8 mouse cellular contexts compared by ENCODE assay signal in genomic region chr11:63412364-63412991, GRCm38 (mm10).
DNase-seq lines count a peak whose midpoint lies in the region; ATAC-seq and TF ChIP-seq lines count a peak whose summit lies in the region.
"Had no signal": no experiment of that assay in that cellular context is flagged by ENCODE, and none has a peak within 500 bp of the region (broad histone marks: within the 10 kb centered on the region; RNA-seq: fewer than 3 reads in every experiment).

No protein-coding gene starts in this region.

- H3K9ac ChIP-seq in lung, embryonic 16.5 days (ENCODE audit: low read length), result peak overlapping the region; percentile 23; the same call in 1 of the 2 replicates
- H3K9ac ChIP-seq in forebrain, embryonic 15.5 days (replicated peaks), result peak overlapping the region; percentile 26; the same call in 1 of the 2 replicates
- no peak overlapping the region for H3K9ac ChIP-seq in liver, embryonic 14.5 days (replicated peaks)

- TF ChIP-seq CTCF in liver, embryonic 14.5 days (IDR thresholded peaks at IDR 0.05; ENCODE audit: low read depth), result no peak

- H3K9me3 ChIP-seq in lung, embryonic 16.5 days (ENCODE audit: control insufficient read depth, low read length), result no peaks in the 10 kb centered on the region
- H3K9me3 ChIP-seq in forebrain, embryonic 15.5 days, result no peaks in the 10 kb centered on the region
- no peaks in the 10 kb centered on the region for H3K9me3 ChIP-seq in liver, embryonic 14.5 days (ENCODE audit: control insufficient read depth, low read length)

- peak overlapping the region; percentile 64 for H3K4me2 ChIP-seq in lung, embryonic 16.5 days (ENCODE audit: low read depth, low read length)
- H3K4me2 ChIP-seq in forebrain, embryonic 15.5 days (replicated peaks), result peak overlapping the region; percentile 41
- H3K4me2 ChIP-seq in liver, embryonic 14.5 days (ENCODE audit: low read depth), result peak overlapping the region; percentile 33; the same call in 1 of the 2 replicates

- H3K4me1 ChIP-seq in lung, embryonic 16.5 days (replicated peaks; ENCODE audit: control insufficient read depth, insufficient read depth, low read length), result peaks cover 11% of the 10 kb centered on the region
- peaks cover 12% of the 10 kb centered on the region for H3K4me1 ChIP-seq in forebrain, embryonic 15.5 days
- H3K4me1 ChIP-seq in liver, embryonic 14.5 days (replicated peaks; ENCODE audit: control insufficient read depth in 2 of 2, insufficient read depth in 2 of 2, low read length in 1 of 2), result peaks cover 0 to 3% of the 10 kb centered on the region in 2 experiments; a peak in 1 of 4 replicates

- peaks cover 36% of the 10 kb centered on the region for H3K27me3 ChIP-seq in lung, embryonic 16.5 days (ENCODE audit: control insufficient read depth, insufficient read depth, low read depth, low read length)
- peaks cover 31% of the 10 kb centered on the region; the same call in 1 of the 2 replicates for H3K27me3 ChIP-seq in forebrain, embryonic 15.5 days
- H3K27me3 ChIP-seq in liver, embryonic 14.5 days (ENCODE audit: control insufficient read depth, insufficient read depth, low read length), result peaks cover 8% of the 10 kb centered on the region; the same call in 1 of the 2 replicates

- no peak for ATAC-seq in lung, embryonic 16.5 days (ENCODE audit: low read depth)
- no peak for ATAC-seq in forebrain, embryonic 15.5 days (replicated peaks)
- ATAC-seq in liver, embryonic 14.5 days (ENCODE audit: insufficient read depth), result no peak
- no peak for ATAC-seq in frontal cortex, adult (ENCODE audit: low TSS enrichment)
- no peak for ATAC-seq in activated CD4-positive, CD25-positive, alpha-beta regulatory T cell, adult 4 months

- H3K36me3 ChIP-seq in lung, embryonic 16.5 days (ENCODE audit: control insufficient read depth, insufficient read depth, low read length), result no peaks in the 10 kb centered on the region
- H3K36me3 ChIP-seq in forebrain, embryonic 15.5 days, result no peaks in the 10 kb centered on the region
- H3K36me3 ChIP-seq in liver, embryonic 14.5 days (replicated peaks; ENCODE audit: control insufficient read depth, insufficient read depth, low read depth), result no peaks in the 10 kb centered on the region

- no peak for DNase-seq in lung, postnatal 25 days (ENCODE audit: low spot score)
- no peak for DNase-seq in liver, embryonic 14.5 days (ENCODE audit: low read depth in 3 of 3, low spot score in 3 of 3)
- peak; percentile 17 for DNase-seq in yolk sac, embryonic 10.5 days (ENCODE audit: low spot score)

- no peak overlapping the region for H3K27ac ChIP-seq in lung, embryonic 16.5 days (ENCODE audit: low read length)
- no peak overlapping the region for H3K27ac ChIP-seq in forebrain, embryonic 15.5 days (replicated peaks)
- no peak overlapping the region for H3K27ac ChIP-seq in liver, embryonic 14.5 days
- H3K27ac ChIP-seq: macrophage had no signal

- 9% methylated on average over 18 of the region's 18 CpGs for WGBS in lung, embryonic 16.5 days
- 2% methylated on average over 18 of the region's 18 CpGs for WGBS in forebrain, embryonic 15.5 days
- WGBS in liver, embryonic 14.5 days (ENCODE audit: insufficient replicate concordance), result 7% methylated on average over 18 of the region's 18 CpGs

- peak overlapping the region; percentile 40 for H3K4me3 ChIP-seq in lung, embryonic 16.5 days (ENCODE audit: low read length)
- peak overlapping the region; percentile 20 for H3K4me3 ChIP-seq in forebrain, embryonic 15.5 days
- H3K4me3 ChIP-seq in liver, embryonic 14.5 days (ENCODE audit: insufficient read depth in 1 of 2, low read depth in 2 of 2, low read length in 2 of 2), result no peak overlapping the region; a peak in 1 of 4 replicates

- TF ChIP-seq EP300 in liver, embryonic 14.5 days (IDR thresholded peaks at IDR 0.05; ENCODE audit: low read depth), result no peak

Comparison
In these comparisons a context has a peak if more than half of its experiments do, and no peak if none do; other contexts are left out.
1. H3K4me3 ChIP-seq: peak in lung, embryonic 16.5 days (single experiment) and forebrain, embryonic 15.5 days (single experiment); none in liver, embryonic 14.5 days (0 of 2).
2. Peak in every context shown above with its lines, with median percentiles within 50 percentile points of each other: H3K4me2 ChIP-seq.